In genomic region chr5:118343444-118344320, GRCm38 (mm10) we compare ENCODE assay signal across 9 mouse cellular contexts.
A peak's percentile ranks its signal among the peaks of the same experiment; 100 is the strongest.
DNase-seq lines count a peak whose midpoint lies in the region; ATAC-seq and TF ChIP-seq lines count a peak whose summit lies in the region.
"Had no signal": no experiment of that assay in that cellular context is flagged by ENCODE, and none has a peak within 500 bp of the region (broad histone marks: within the 10 kb centered on the region; RNA-seq: fewer than 3 reads in every experiment).

No protein-coding gene starts in this region.

- no peak for TF ChIP-seq POLR2A in CH12.LX (IDR thresholded peaks at IDR 0.05; ENCODE audit: low read depth, low read length)

- intact Hi-C loops in heart, postnatal 36 days (cut with DNase I), result loop anchor here (5.0 kb wide), 1 partner anchor 39 kb away; no protein-coding TSS in a partner anchor

- H3K9ac ChIP-seq in heart, embryonic 16.5 days (ENCODE audit: low read length), result peak overlapping the region; percentile 12
- H3K9ac ChIP-seq in CH12.LX (ENCODE audit: insufficient read depth, low read depth), result no peak overlapping the region
- H3K9ac ChIP-seq in hindbrain, embryonic 13.5 days, result peak overlapping the region; percentile 56

- TF ChIP-seq CTCF in CH12.LX (conservative IDR thresholded peaks at IDR 0.05 in 1 of 2, IDR thresholded peaks at IDR 0.05 in 1 of 2; ENCODE audit: low read depth in 2 of 2, low read length in 2 of 2), result no peak

- H3K4me3 ChIP-seq in heart, embryonic 16.5 days (ENCODE audit: low read length), result peak overlapping the region; percentile 20; the same call in 1 of the 2 replicates
- no peak overlapping the region for H3K4me3 ChIP-seq in CH12.LX (replicated peaks in 1 of 3; ENCODE audit: low read depth in 2 of 3, low read length in 2 of 3, poor library complexity in 1 of 3)
- no peak overlapping the region for H3K4me3 ChIP-seq in hindbrain, embryonic 13.5 days

- no peak for DNase-seq in heart, postnatal 36 days
- DNase-seq in CH12.LX (ENCODE audit: extremely low read depth), result no peak
- peak; percentile 32 for DNase-seq in cerebellum, adult 9-10 months
- no peak for DNase-seq in thymus, postnatal 25 days
- no peak for DNase-seq in urinary bladder, postnatal 36 days (ENCODE audit: low spot score in 2 of 2)
- DNase-seq: lung, postnatal 14 days had no signal

- H3K4me1 ChIP-seq in heart, embryonic 16.5 days (ENCODE audit: control insufficient read depth, insufficient read depth, low read length), result peaks cover 15% of the 10 kb centered on the region
- peaks cover 8 to 14% of the 10 kb centered on the region in 2 experiments; a peak in 3 of 4 replicates for H3K4me1 ChIP-seq in CH12.LX (ENCODE audit: control insufficient read depth in 1 of 2, insufficient read depth in 2 of 2)
- peaks cover 21% of the 10 kb centered on the region for H3K4me1 ChIP-seq in hindbrain, embryonic 13.5 days (replicated peaks)

- no peaks in the 10 kb centered on the region for H3K36me3 ChIP-seq in heart, embryonic 16.5 days (ENCODE audit: control insufficient read depth, insufficient read depth)
- no peaks in the 10 kb centered on the region for H3K36me3 ChIP-seq in CH12.LX (replicated peaks in 1 of 2; ENCODE audit: control insufficient read depth in 1 of 2, insufficient read depth in 1 of 2, low read length in 1 of 2)
- no peaks in the 10 kb centered on the region for H3K36me3 ChIP-seq in hindbrain, embryonic 13.5 days

- no peak for ATAC-seq in heart, embryonic 16.5 days (replicated peaks; ENCODE audit: extremely low read depth, insufficient read depth, low FRiP score)
- ATAC-seq in hindbrain, embryonic 13.5 days (ENCODE audit: low FRiP score), result no peak
- ATAC-seq in granulocyte monocyte progenitor cell, adult 5-6 weeks (replicated peaks; ENCODE audit: poor library complexity, severe bottlenecking), result no peak

- in situ Hi-C loops in CH12.LX (cut with MboI; ENCODE audit: low pct_ligation_motif_present, low pct_unique_long_range_greater_than_20kb, low sequenced_read_pairs), result no loop called here

- no peak for TF ChIP-seq RAD21 in CH12.LX (IDR thresholded peaks at IDR 0.05; ENCODE audit: low read depth, low read length)

- H3K27ac ChIP-seq in heart, embryonic 16.5 days (ENCODE audit: low read length), result no peak overlapping the region
- H3K27ac ChIP-seq in CH12.LX (ENCODE audit: insufficient read depth, low read depth), result no peak overlapping the region
- no peak overlapping the region; the same call in 1 of the 2 replicates for H3K27ac ChIP-seq in hindbrain, embryonic 13.5 days

- WGBS in heart, embryonic 16.5 days, result 13% methylated on average over 19 of the region's 19 CpGs
- WGBS in hindbrain, embryonic 13.5 days, result 18% methylated on average over 19 of the region's 19 CpGs

- TF ChIP-seq EP300 in CH12.LX (IDR thresholded peaks at IDR 0.05; ENCODE audit: low read length), result no peak

- peak overlapping the region; percentile 55 for H3K4me2 ChIP-seq in heart, embryonic 16.5 days (ENCODE audit: low read depth, low read length)
- peak overlapping the region; percentile 10 for H3K4me2 ChIP-seq in CH12.LX (ENCODE audit: insufficient read depth, low read depth, poor library complexity, severe bottlenecking)
- 0 out of 2 replicates have a peak overlapping the region, but pooled peaks have one; percentile 8 for H3K4me2 ChIP-seq in hindbrain, embryonic 13.5 days

- no peaks in the 10 kb centered on the region for H3K9me3 ChIP-seq in heart, embryonic 16.5 days (replicated peaks; ENCODE audit: control insufficient read depth, low read length)
- H3K9me3 ChIP-seq in CH12.LX (replicated peaks; ENCODE audit: low read length), result no peaks in the 10 kb centered on the region
- no peaks in the 10 kb centered on the region for H3K9me3 ChIP-seq in hindbrain, embryonic 13.5 days

- H3K79me2 ChIP-seq in CH12.LX (replicated peaks; ENCODE audit: control insufficient read depth, extremely low read depth, insufficient read depth, poor library complexity, severe bottlenecking), result no peaks in the 10 kb centered on the region

- no peaks in the 10 kb centered on the region for H3K27me3 ChIP-seq in heart, embryonic 16.5 days (ENCODE audit: control insufficient read depth, insufficient read depth, low read length)
- no peaks in the 10 kb centered on the region for H3K27me3 ChIP-seq in CH12.LX (replicated peaks)
- no peaks in the 10 kb centered on the region for H3K27me3 ChIP-seq in hindbrain, embryonic 13.5 days

- dilution Hi-C loops in CH12.LX (cut with MboI; ENCODE audit: extremely low pct_ligation_motif_present, extremely low pct_unique_long_range_greater_than_20kb, low sequenced_read_pairs), result no loop called here

TF ChIP-seq in CH12.LX, 34 proteins besides CTCF, POLR2A, EP300 and RAD21:
- TF ChIP-seq JUN (IDR thresholded peaks at IDR 0.05; ENCODE audit: insufficient read depth, low read depth, low read length) (no peak), MEF2A (IDR thresholded peaks at IDR 0.05; ENCODE audit: borderline replicate concordance, low read depth, low read length) (peak; percentile 84; the same call in 1 of the 2 replicates)
